Mouse (Mus musculus): Measurements from ENCODE around the gene Brd9. TPM values are rescaled to one million over a fixed set of nuclear protein-coding genes. Genes with fewer than 3 reads are reported as not detected.

Brd9 gene
- polyA plus RNA-seq (2014; fragmentation: Nextera tagmentation; extraction: Ambion mirVana), result 85.7 and 89.5 TPM in 2 replicates

- peak within 1 kb of the TSS; percentile 84 for H3K4me2 ChIP-seq (ENCODE audit: low read depth, low read length)
Measured at GRCm38 (mm10) chr13:73937321-73938176, at the start of gene Brd9, which contains the start of gene Trip13. TSS of gene Brd9 (plus strand) at chr13:73937811. TSS of gene Trip13 (minus strand) at chr13:73937784.

GRCm38 (mm10) chr13:73892493-73893178 is 45.0 kb upstream of the Brd9 start:
- ATAC-seq (ENCODE audit: low read depth), result no peak
- no peak overlapping the region for H3K9ac ChIP-seq (replicated peaks; ENCODE audit: low read depth, low read length)
- no peak overlapping the region for H3K4me3 ChIP-seq (ENCODE audit: low read depth, low read length)
- WGBS, result 67% methylated on average over 6 of the region's 6 CpGs
- H3K27ac ChIP-seq (ENCODE audit: low read depth, low read length), result no peak overlapping the region
- no peaks in the 10 kb centered on the region for H3K9me3 ChIP-seq (ENCODE audit: control insufficient read depth, low read length)
- H3K36me3 ChIP-seq (ENCODE audit: control insufficient read depth, insufficient read depth, low read length), result no peaks in the 10 kb centered on the region
- no peaks in the 10 kb centered on the region for H3K4me1 ChIP-seq (ENCODE audit: control insufficient read depth, insufficient read depth, low read length)
- H3K4me2 ChIP-seq (ENCODE audit: low read depth, low read length), result no peak overlapping the region
- no peaks in the 10 kb centered on the region for H3K27me3 ChIP-seq (ENCODE audit: control insufficient read depth, insufficient read depth, low read length)

More at GRCm38 (mm10) chr13:73937321-73938176, at the start of gene Brd9, which contains the start of gene Trip13:
- under 1% methylated on average over 82 of the region's 82 CpGs for WGBS
- ATAC-seq (ENCODE audit: low read depth), result peak; percentile 99
- peak within 1 kb of the TSS; percentile 72 for H3K4me3 ChIP-seq (ENCODE audit: low read depth, low read length)
- H3K4me1 ChIP-seq (ENCODE audit: control insufficient read depth, insufficient read depth, low read length), result peaks cover 14% of the 10 kb centered on the region
- H3K27me3 ChIP-seq (ENCODE audit: control insufficient read depth, insufficient read depth, low read length), result no peaks in the 10 kb centered on the region
- peaks cover 21% of the 10 kb centered on the region for H3K36me3 ChIP-seq (ENCODE audit: control insufficient read depth, insufficient read depth, low read length)
- peak within 1 kb of the TSS; percentile 82 for H3K27ac ChIP-seq (ENCODE audit: low read depth, low read length)
- H3K9ac ChIP-seq (replicated peaks; ENCODE audit: low read depth, low read length), result peak within 1 kb of the TSS; percentile 78
- H3K9me3 ChIP-seq (ENCODE audit: control insufficient read depth, low read length), result no peaks in the 10 kb centered on the region

- no peak for ATAC-seq (ENCODE audit: low read depth)
- no peak overlapping the region for H3K27ac ChIP-seq (ENCODE audit: low read depth, low read length)
- 92% methylated on average over 3 of the region's 3 CpGs for WGBS
Measured at GRCm38 (mm10) chr13:73897561-73897960, 40.0 kb upstream of the Brd9 start.

GRCm38 (mm10) chr13:73907136-73907535 is 30.5 kb upstream of the Brd9 start:
- H3K27me3 ChIP-seq (ENCODE audit: control insufficient read depth, insufficient read depth, low read length), result no peaks in the 10 kb centered on the region
- no peak overlapping the region for H3K9ac ChIP-seq (replicated peaks; ENCODE audit: low read depth, low read length)
- no peak overlapping the region for H3K4me2 ChIP-seq (ENCODE audit: low read depth, low read length)
- no peak overlapping the region for H3K27ac ChIP-seq (ENCODE audit: low read depth, low read length)
- no peaks in the 10 kb centered on the region for H3K9me3 ChIP-seq (ENCODE audit: control insufficient read depth, low read length)
- H3K4me3 ChIP-seq (ENCODE audit: low read depth, low read length), result no peak overlapping the region
- WGBS, result 75% methylated on average over 5 of the region's 5 CpGs
- ATAC-seq (ENCODE audit: low read depth), result no peak
- no peaks in the 10 kb centered on the region for H3K4me1 ChIP-seq (ENCODE audit: control insufficient read depth, insufficient read depth, low read length)
- H3K36me3 ChIP-seq (ENCODE audit: control insufficient read depth, insufficient read depth, low read length), result no peaks in the 10 kb centered on the region

More at GRCm38 (mm10) chr13:73897561-73897960, 40.0 kb upstream of the Brd9 start:
- H3K9me3 ChIP-seq (ENCODE audit: control insufficient read depth, low read length), result no peaks in the 10 kb centered on the region
- no peaks in the 10 kb centered on the region for H3K4me1 ChIP-seq (ENCODE audit: control insufficient read depth, insufficient read depth, low read length)
- no peaks in the 10 kb centered on the region for H3K36me3 ChIP-seq (ENCODE audit: control insufficient read depth, insufficient read depth, low read length)
- H3K9ac ChIP-seq (replicated peaks; ENCODE audit: low read depth, low read length), result no peak overlapping the region
- no peak overlapping the region for H3K4me3 ChIP-seq (ENCODE audit: low read depth, low read length)
- no peaks in the 10 kb centered on the region for H3K27me3 ChIP-seq (ENCODE audit: control insufficient read depth, insufficient read depth, low read length)
- H3K4me2 ChIP-seq (ENCODE audit: low read depth, low read length), result no peak overlapping the region

- Histone ChIP-seq H3K36me3 (ENCODE audit: control insufficient read depth, insufficient read depth, low read length) (no peaks in the 10 kb centered on the region), H3K27ac (ENCODE audit: low read depth, low read length) (no peak overlapping the region), H3K4me1 (ENCODE audit: control insufficient read depth, insufficient read depth, low read length) (no peaks in the 10 kb centered on the region), H3K9me3 (ENCODE audit: control insufficient read depth, low read length) (no peaks in the 10 kb centered on the region), H3K4me3 (ENCODE audit: low read depth, low read length) (no peak overlapping the region), H3K4me2 (ENCODE audit: low read depth, low read length) (no peak overlapping the region), H3K27me3 (ENCODE audit: control insufficient read depth, insufficient read depth, low read length) (no peaks in the 10 kb centered on the region), H3K9ac (replicated peaks; ENCODE audit: low read depth, low read length) (no peak overlapping the region)
- WGBS, result 68% methylated on average over 2 of the region's 2 CpGs
- peak; percentile 90 for ATAC-seq (ENCODE audit: low read depth)
Measured at GRCm38 (mm10) chr13:73907683-73908412, 29.8 kb upstream of the Brd9 start.

GRCm38 (mm10) chr13:73913066-73913465 is 24.5 kb upstream of the Brd9 start:
- Histone ChIP-seq H3K9ac (replicated peaks; ENCODE audit: low read depth, low read length) (no peak overlapping the region), H3K36me3 (ENCODE audit: control insufficient read depth, insufficient read depth, low read length) (peaks cover 4% of the 10 kb centered on the region; the same call in 1 of the 2 replicates), H3K4me2 (ENCODE audit: low read depth, low read length) (no peak overlapping the region), H3K4me1 (ENCODE audit: control insufficient read depth, insufficient read depth, low read length) (no peaks in the 10 kb centered on the region), H3K27ac (ENCODE audit: low read depth, low read length) (no peak overlapping the region), H3K9me3 (ENCODE audit: control insufficient read depth, low read length) (no peaks in the 10 kb centered on the region), H3K4me3 (ENCODE audit: low read depth, low read length) (no peak overlapping the region), H3K27me3 (ENCODE audit: control insufficient read depth, insufficient read depth, low read length) (no peaks in the 10 kb centered on the region)
- WGBS, result 97% methylated on average over 4 of the region's 4 CpGs
- ATAC-seq (ENCODE audit: low read depth), result no peak

GRCm38 (mm10) chr13:73932201-73932600 is 5.4 kb upstream of the Brd9 start:
- no peak overlapping the region for H3K4me3 ChIP-seq (ENCODE audit: low read depth, low read length)
- 91% methylated on average over 10 of the region's 10 CpGs for WGBS

GRCm38 (mm10) chr13:73936938-73937320 is 682 bp upstream of the Brd9 start:
- Histone ChIP-seq H3K27me3 (ENCODE audit: control insufficient read depth, insufficient read depth, low read length) (no peaks in the 10 kb centered on the region), H3K36me3 (ENCODE audit: control insufficient read depth, insufficient read depth, low read length) (peaks cover 15% of the 10 kb centered on the region), H3K27ac (ENCODE audit: low read depth, low read length) (no peak overlapping the region), H3K4me2 (ENCODE audit: low read depth, low read length) (peak overlapping the region; percentile 83), H3K9me3 (ENCODE audit: control insufficient read depth, low read length) (no peaks in the 10 kb centered on the region), H3K9ac (replicated peaks; ENCODE audit: low read depth, low read length) (peak overlapping the region; percentile 78), H3K4me1 (ENCODE audit: control insufficient read depth, insufficient read depth, low read length) (peaks cover 14% of the 10 kb centered on the region), H3K4me3 (ENCODE audit: low read depth, low read length) (peak overlapping the region; percentile 72)
- 13% methylated on average over 5 of the region's 5 CpGs for WGBS
- 0 out of 2 replicates have a peak, but pooled peaks have one; percentile 8 for ATAC-seq (ENCODE audit: low read depth)

More at GRCm38 (mm10) chr13:73932201-73932600, 5.4 kb upstream of the Brd9 start:
- Histone ChIP-seq H3K36me3 (ENCODE audit: control insufficient read depth, insufficient read depth, low read length) (no peaks in the 10 kb centered on the region), H3K9ac (replicated peaks; ENCODE audit: low read depth, low read length) (no peak overlapping the region), H3K9me3 (ENCODE audit: control insufficient read depth, low read length) (no peaks in the 10 kb centered on the region), H3K4me2 (ENCODE audit: low read depth, low read length) (no peak overlapping the region), H3K27me3 (ENCODE audit: control insufficient read depth, insufficient read depth, low read length) (no peaks in the 10 kb centered on the region), H3K27ac (ENCODE audit: low read depth, low read length) (no peak overlapping the region), H3K4me1 (ENCODE audit: control insufficient read depth, insufficient read depth, low read length) (peaks cover 5% of the 10 kb centered on the region; the same call in 1 of the 2 replicates)
- ATAC-seq (ENCODE audit: low read depth), result no peak

All from neural tube, embryonic 14.5 days (tissue).